Mouse (Mus musculus) stomach, embryonic 14.5 days (tissue): Measurements from ENCODE around the gene Fkbp4. TPM values are rescaled to one million over a fixed set of nuclear protein-coding genes. Genes with fewer than 3 reads are reported as not detected.

Experiments used
- polyA plus RNA-seq: library from polyadenylated mRNA; unstranded; fragments of >200 nt; fragmentation: Nextera tagmentation; extraction: Ambion mirVana; gene quantifications from 2 replicates; pipeline ENCODE4 v1.2.1, GENCODE M21; 2014

Fkbp4 gene
- polyA plus RNA-seq, 1 experiment from 2014 or later = 392 TPM

Other genes starting within 250 kb of the Fkbp4 start
- 1.4 TPM in 2 replicates for gene Tead4, start 137.9 kb downstream of the Fkbp4 start, polyA plus RNA-seq
- 18.5 and 21.7 TPM in 2 replicates for gene Tulp3, start 82.8 kb downstream of the Fkbp4 start, polyA plus RNA-seq
- 126 and 137 TPM in 2 replicates for gene Rhno1, start 75.8 kb downstream of the Fkbp4 start, polyA plus RNA-seq
- 34.9 and 38.7 TPM in 2 replicates for gene Foxm1, start 75.7 kb downstream of the Fkbp4 start, polyA plus RNA-seq
- gene Tex52, start 63.2 kb downstream of the Fkbp4 start, polyA plus RNA-seq = 0.30 and 0.39 TPM in 2 replicates
- not detected in 2 replicates for gene Gm44596, start 63.2 kb downstream of the Fkbp4 start, polyA plus RNA-seq
- 5.8 and 7.4 TPM in 2 replicates for gene Nrip2, start 39.4 kb downstream of the Fkbp4 start, polyA plus RNA-seq
- 33.4 and 39.0 TPM in 2 replicates for gene Itfg2, start 13.7 kb downstream of the Fkbp4 start, polyA plus RNA-seq
- gene Pzp, start 88.0 kb upstream of the Fkbp4 start, polyA plus RNA-seq = 0.07 and 0.10 TPM in 2 replicates
- 3.8 and 4.4 TPM in 2 replicates for gene A2ml1, start 142.9 kb upstream of the Fkbp4 start, polyA plus RNA-seq
- gene Klrb1a, start 184.9 kb upstream of the Fkbp4 start, polyA plus RNA-seq = not detected in 2 replicates
- gene Clec2h, start 223.7 kb upstream of the Fkbp4 start, polyA plus RNA-seq = not detected in 2 replicates